In genomic region chr11:43531619-43532018, GRCm38 (mm10) we compare ENCODE assay signal across 12 mouse cellular contexts. TPM values are rescaled to one million over a fixed set of nuclear protein-coding genes. Genes with fewer than 3 reads are reported as not detected.
A peak's percentile ranks its signal among the peaks of the same experiment; 100 is the strongest.
DNase-seq lines count a peak whose midpoint lies in the region; ATAC-seq and TF ChIP-seq lines count a peak whose summit lies in the region.
"Had no signal": no experiment of that assay in that cellular context is flagged by ENCODE, and none has a peak within 500 bp of the region (broad histone marks: within the 10 kb centered on the region; RNA-seq: fewer than 3 reads in every experiment).

No protein-coding gene starts in this region.

- no peaks in the 10 kb centered on the region for H3K27me3 ChIP-seq in heart, embryonic 10.5 days (ENCODE audit: insufficient read depth, poor library complexity, severe bottlenecking)
- H3K27me3 ChIP-seq in midbrain, postnatal 0 days (ENCODE audit: insufficient read depth, low read length), result no peaks in the 10 kb centered on the region

- peak; percentile 38 for TF ChIP-seq CTCF in left cerebral cortex, adult 2 months (IDR thresholded peaks at IDR 0.05)
- TF ChIP-seq CTCF in midbrain, postnatal 0 days (IDR thresholded peaks at IDR 0.05), result peak; percentile 64

- WGBS in heart, embryonic 10.5 days, result 72% methylated on average over 5 of the region's 5 CpGs
- 44% methylated on average over 5 of the region's 5 CpGs for WGBS in midbrain, postnatal 0 days

- intact Hi-C loops in heart, postnatal 14 days (cut with DNase I), result no loop called here
- intact Hi-C loops in left cerebral cortex, adult 2 months (cut with DNase I), result no loop called here
- intact Hi-C loops in left cerebral cortex, postnatal 14 days (cut with DNase I), result no loop called here

- H3K4me3 ChIP-seq in heart, embryonic 10.5 days, result peak overlapping the region; percentile 18; the same call in 1 of the 2 replicates
- H3K4me3 ChIP-seq in left cerebral cortex, adult 2 months, result no peak overlapping the region
- no peak overlapping the region for H3K4me3 ChIP-seq in midbrain, postnatal 0 days (ENCODE audit: low read depth, low read length)
- H3K4me3 ChIP-seq: liver, embryonic 12.5 days; myocyte had no signal

- H3K9me3 ChIP-seq in heart, embryonic 10.5 days, result no peaks in the 10 kb centered on the region
- no peaks in the 10 kb centered on the region for H3K9me3 ChIP-seq in midbrain, postnatal 0 days (ENCODE audit: low read length)
- H3K9me3 ChIP-seq: liver, embryonic 12.5 days had no signal

- H3K4me1 ChIP-seq in heart, embryonic 10.5 days, result peaks cover 64% of the 10 kb centered on the region
- no peaks in the 10 kb centered on the region for H3K4me1 ChIP-seq in midbrain, postnatal 0 days (ENCODE audit: insufficient read depth, low read length)
- H3K4me1 ChIP-seq: liver, embryonic 12.5 days had no signal

- H3K4me2 ChIP-seq in midbrain, postnatal 0 days (ENCODE audit: low read depth, low read length, poor library complexity, severe bottlenecking), result no peak overlapping the region
- H3K4me2 ChIP-seq: liver, embryonic 12.5 days had no signal

- ATAC-seq in midbrain, postnatal 0 days (ENCODE audit: low FRiP score), result peak; percentile 57; the same call in 1 of the 2 replicates
- ATAC-seq: liver, embryonic 12.5 days had no signal

- peaks cover 54% of the 10 kb centered on the region for H3K36me3 ChIP-seq in heart, embryonic 10.5 days
- no peaks in the 10 kb centered on the region for H3K36me3 ChIP-seq in midbrain, postnatal 0 days (ENCODE audit: insufficient read depth, low read length)
- H3K36me3 ChIP-seq: liver, embryonic 12.5 days had no signal

- no peak overlapping the region for H3K9ac ChIP-seq in midbrain, postnatal 0 days (replicated peaks; ENCODE audit: low read length, poor library complexity, severe bottlenecking)
- H3K9ac ChIP-seq: liver, embryonic 12.5 days had no signal

- no peak for DNase-seq in heart, embryonic 10.5 days (ENCODE audit: low spot score)
- DNase-seq in heart, postnatal 14 days, result no peak
- DNase-seq in left cerebral cortex, adult 2 months (ENCODE audit: extremely low spot score in 1 of 2, low spot score in 2 of 2), result no peak
- DNase-seq in left cerebral cortex, postnatal 14 days (ENCODE audit: low spot score in 2 of 2), result no peak
- DNase-seq in brain, adult 2 months (ENCODE audit: low read depth, low spot score), result peak; percentile 60
- peak; percentile 40 for DNase-seq in midbrain, postnatal 0 days (ENCODE audit: low spot score)
- no peak for DNase-seq in MN1 (ENCODE audit: low spot score)
- no peak for DNase-seq in embryo, embryonic 9.5 days (ENCODE audit: extremely low spot score)
- DNase-seq: embryo, embryonic 11 days; right cerebral cortex, postnatal 4 days had no signal

- H3K27ac ChIP-seq in heart, embryonic 10.5 days, result peak overlapping the region; percentile 42; the same call in 1 of the 2 replicates
- no peak overlapping the region for H3K27ac ChIP-seq in left cerebral cortex, adult 2 months
- H3K27ac ChIP-seq in midbrain, postnatal 0 days (ENCODE audit: low read depth, low read length), result no peak overlapping the region
- H3K27ac ChIP-seq: liver, embryonic 12.5 days had no signal

RNA-seq across cellular contexts. Expression of gene Ccnjl, which starts 3.0 kb away (rescaled TPM):
- 24.7 and 33.2 TPM in 2 replicates for polyA plus RNA-seq in heart, embryonic 10.5 days (2016; fragmentation: Nextera tagmentation; extraction: Ambion mirVana)
- 1 to 10 TPM; 7.4 to 8.5 TPM for total RNA-seq in heart, postnatal 14 days (2021)
- total RNA-seq in left cerebral cortex, adult 2 months (2021), result 1 to 10 TPM; 3.8 to 4.6 TPM
- 1 to 10 TPM; 5.6 to 6.2 TPM for total RNA-seq in left cerebral cortex, postnatal 14 days (2021)
- total RNA-seq in midbrain, postnatal 0 days (2014; rRNA removed), result 2.2 and 4.4 TPM in 2 replicates
- 3.1 and 3.2 TPM in 2 replicates for polyA plus RNA-seq in midbrain, postnatal 0 days (2015; fragmentation: Nextera tagmentation; extraction: Ambion mirVana)

RNA-seq across cellular contexts. Expression of gene 4933415A04Rik, which starts 55.2 kb away (rescaled TPM):
- polyA plus RNA-seq in heart, embryonic 10.5 days (2016; fragmentation: Nextera tagmentation; extraction: Ambion mirVana), result 7.1 and 7.4 TPM in 2 replicates
- total RNA-seq in heart, postnatal 14 days (2021), result 1 to 10 TPM; 1.2 to 1.6 TPM
- total RNA-seq in left cerebral cortex, adult 2 months (2021), result under 1 TPM; 0.61 to 0.77 TPM
- 1 to 10 TPM; 1.1 TPM for total RNA-seq in left cerebral cortex, postnatal 14 days (2021)
- 0.27 and 0.85 TPM in 2 replicates for total RNA-seq in midbrain, postnatal 0 days (2014; rRNA removed)
- polyA plus RNA-seq in midbrain, postnatal 0 days (2015; fragmentation: Nextera tagmentation; extraction: Ambion mirVana), result 1.6 and 2.3 TPM in 2 replicates
- polyA plus RNA-seq: myocyte had no signal

RNA-seq across cellular contexts. Expression of gene C1qtnf2, which starts 57.5 kb away (rescaled TPM):
- 1.4 and 1.9 TPM in 2 replicates for polyA plus RNA-seq in heart, embryonic 10.5 days (2016; fragmentation: Nextera tagmentation; extraction: Ambion mirVana)
- 1 to 10 TPM; 10.0 TPM for total RNA-seq in heart, postnatal 14 days (2021)
- total RNA-seq in left cerebral cortex, adult 2 months (2021), result 1 to 10 TPM; 1.8 to 2.2 TPM
- total RNA-seq in left cerebral cortex, postnatal 14 days (2021), result 1 to 10 TPM; 3.6 to 3.8 TPM
- 15.0 and 15.9 TPM in 2 replicates for total RNA-seq in midbrain, postnatal 0 days (2014; rRNA removed)
- polyA plus RNA-seq in midbrain, postnatal 0 days (2015; fragmentation: Nextera tagmentation; extraction: Ambion mirVana), result 21.4 and 22.4 TPM in 2 replicates
- polyA plus RNA-seq: myocyte had no signal

Comparison
In these comparisons a context has a peak if more than half of its experiments do, and no peak if none do; other contexts are left out.
1. DNase-seq: peak in brain, adult 2 months (single experiment) and midbrain, postnatal 0 days (single experiment); none in heart, embryonic 10.5 days (single experiment), heart, postnatal 14 days (0 of 2), left cerebral cortex, adult 2 months (0 of 2), left cerebral cortex, postnatal 14 days (0 of 2), MN1 (single experiment) and embryo, embryonic 9.5 days (single experiment).